In genomic region chr8:93499437-93499836, GRCm38 (mm10) we compare ENCODE assay signal across 13 mouse cellular contexts. TPM values are rescaled to one million over a fixed set of nuclear protein-coding genes. Genes with fewer than 3 reads are reported as not detected.
DNase-seq lines count a peak whose midpoint lies in the region.
"Had no signal": no experiment of that assay in that cellular context is flagged by ENCODE, and none has a peak within 500 bp of the region (broad histone marks: within the 10 kb centered on the region; RNA-seq: fewer than 3 reads in every experiment).

No protein-coding gene starts in this region.

- intact Hi-C loops in heart, postnatal 25 days (cut with DNase I) = no loop called here

- peak; percentile 87 for DNase-seq in heart, adult 11 months
- no peak for DNase-seq in heart, postnatal 25 days (ENCODE audit: low spot score)
- DNase-seq in right cerebral cortex, postnatal 25 days = peak; percentile 6
- no peak for DNase-seq in right cerebral cortex, adult 2 months (ENCODE audit: low spot score in 2 of 2)
- DNase-seq in brain, adult 2 months (ENCODE audit: low read depth, low spot score) = peak; percentile 19
- no peak for DNase-seq in thymus, postnatal 4 days
- DNase-seq in adrenal gland, postnatal 4 days (ENCODE audit: low spot score in 2 of 2) = no peak
- DNase-seq: kidney, adult 9 months; lung, adult 2 months; thymus, postnatal 36 days had no signal

RNA-seq across cellular contexts. Expression of gene Ces5a, which starts 36.2 kb away (rescaled TPM):
- not detected for total RNA-seq in heart, postnatal 25 days (2021)
- not detected for total RNA-seq in adrenal gland, postnatal 4 days (2021)
- total RNA-seq: adrenal gland, adult 18-20 months; G1E; megakaryocyte-erythroid progenitor cell, adult 5-6 weeks had no signal

Comparison
In these comparisons a context has a peak if more than half of its experiments do, and no peak if none do; other contexts are left out.
1. DNase-seq: peak in heart, adult 11 months (single experiment), right cerebral cortex, postnatal 25 days (single experiment) and brain, adult 2 months (single experiment); none in heart, postnatal 25 days (single experiment), right cerebral cortex, adult 2 months (0 of 2), thymus, postnatal 4 days (single experiment) and adrenal gland, postnatal 4 days (0 of 2).